Mouse (Mus musculus) liver, adult 2 months (tissue): ENCODE data around the gene Insig2.

Experiments used
- CTCF ChIP-seq: fragments of 200-500 bp; IDR thresholded peaks from 2 replicates; pipeline ENCODE4 v1.5.1; 2011; ENCODE audit warnings: low read depth, low read length, control low read depth
- POLR2A ChIP-seq: fragments of 200-500 bp; IDR thresholded peaks from 2 replicates; pipeline ENCODE4 v1.6.1; 2011; ENCODE audit warnings: low read length, control low read depth; ENCODE audit not compliant: insufficient read depth; ENCODE audit errors: extremely low read depth

DNA sequence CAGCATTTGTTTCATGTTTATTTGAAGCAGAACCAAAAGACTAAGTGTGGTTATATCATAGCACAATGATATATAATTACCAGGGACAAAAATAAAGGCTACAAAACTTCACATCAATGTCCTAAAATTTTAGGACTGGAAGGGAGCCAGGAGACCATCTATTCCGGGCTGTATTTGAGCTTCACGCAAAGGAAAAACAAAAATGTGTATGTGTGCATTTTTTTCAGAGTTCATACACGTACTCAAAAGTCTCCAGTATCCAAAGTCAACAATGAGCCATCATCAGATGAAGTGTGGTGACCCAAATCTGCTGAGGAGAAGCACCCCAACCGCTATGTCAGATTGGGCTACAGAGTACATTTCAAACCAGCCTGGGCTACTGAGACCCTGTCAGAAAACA lies 8.9 kb downstream of the Insig2 start:
- TF ChIP-seq POLR2A: no peak
- no peak for TF ChIP-seq CTCF
